Mouse (Mus musculus) bone marrow, adult 2 months (tissue): ENCODE data around the gene Jhy. TPM values are rescaled to one million over a fixed set of nuclear protein-coding genes. Genes with fewer than 3 reads are reported as not detected.

Experiments
- H3K27ac ChIP-seq: fragments of 200-500 bp; 2 replicates; pipeline ENCODE4 v1.5.1; 2012; ENCODE audit warnings: low read depth, mild to moderate bottlenecking, control low read depth, inconsistent platforms, low read length; ENCODE audit not compliant: control insufficient read depth, poor library complexity, insufficient read depth
- H3K4me1 ChIP-seq: fragments of 200-500 bp; 2 replicates; pipeline ENCODE4 v1.6.1; 2011; ENCODE audit warnings: low read length; ENCODE audit not compliant: control insufficient read depth, insufficient read depth
- H3K4me3 ChIP-seq: fragments of 200-500 bp; replicated peaks from 2 replicates; pipeline ENCODE3; 2011; ENCODE audit warnings: mild to moderate bottlenecking, low read depth, low read length, control low read depth; ENCODE audit not compliant: control insufficient read depth
- CTCF ChIP-seq: fragments of 200-500 bp; IDR thresholded peaks from 2 replicates; pipeline ENCODE4 v1.5.1; 2011; ENCODE audit warnings: low read length, control low read depth; ENCODE audit not compliant: control insufficient read depth, insufficient read depth
- POLR2A ChIP-seq: fragments of 200-500 bp; IDR thresholded peaks from 2 replicates; pipeline ENCODE4 v1.6.1; 2011; ENCODE audit warnings: low read depth, mild to moderate bottlenecking, control low read depth, low read length, borderline replicate concordance; ENCODE audit not compliant: control insufficient read depth
- whole genome bisulfite sequencing: fragments of 180-500 bp; shearing (Covaris S2); methylation state at CpG from one replicate; pipeline ENCODE4 v1.1.7; 2018; 5-methylcytosine and 5-hydroxymethylcytosine counted together
- polyA plus RNA-seq: library from polyadenylated mRNA; stranded (reverse); fragments of >200 nt; gene quantifications from 2 replicates; pipeline ENCODE4 v1.2.4, GENCODE M21; 2011; ENCODE audit warnings: low replicate concordance; ENCODE audit not compliant: missing spikeins, insufficient read depth, insufficient read length

The Jhy gene
- polyA plus RNA-seq, 1 experiment, result 0.82 TPM

DNA sequence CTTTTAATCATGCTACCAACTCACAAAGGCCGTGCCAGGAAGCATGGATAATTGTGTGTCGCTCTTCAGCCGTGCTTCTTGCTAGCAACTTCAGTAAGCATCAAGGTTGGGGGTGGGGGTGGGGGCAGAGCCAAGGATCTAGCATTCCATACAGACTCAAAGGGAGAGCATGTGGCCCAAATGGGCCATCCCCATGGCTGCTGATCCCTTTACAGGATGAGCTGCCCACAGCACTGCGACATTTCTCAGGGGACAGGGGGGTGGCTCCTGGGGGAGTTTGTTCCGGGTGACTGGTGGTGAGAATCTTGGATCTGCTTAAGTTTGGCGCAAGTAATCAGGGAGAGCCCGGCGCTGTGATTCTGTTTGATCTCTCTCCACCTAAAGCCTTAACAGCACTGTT is 56.5 kb downstream of the Jhy start:
- H3K4me1 ChIP-seq, result no peaks in the 10 kb centered on the region
- H3K27ac ChIP-seq, result no peak overlapping the region
- H3K4me3 ChIP-seq, result no peak overlapping the region
- 56% methylated on average over 8 of the region's 8 CpGs for WGBS
- TF ChIP-seq POLR2A (no peak), CTCF (no peak)

DNA sequence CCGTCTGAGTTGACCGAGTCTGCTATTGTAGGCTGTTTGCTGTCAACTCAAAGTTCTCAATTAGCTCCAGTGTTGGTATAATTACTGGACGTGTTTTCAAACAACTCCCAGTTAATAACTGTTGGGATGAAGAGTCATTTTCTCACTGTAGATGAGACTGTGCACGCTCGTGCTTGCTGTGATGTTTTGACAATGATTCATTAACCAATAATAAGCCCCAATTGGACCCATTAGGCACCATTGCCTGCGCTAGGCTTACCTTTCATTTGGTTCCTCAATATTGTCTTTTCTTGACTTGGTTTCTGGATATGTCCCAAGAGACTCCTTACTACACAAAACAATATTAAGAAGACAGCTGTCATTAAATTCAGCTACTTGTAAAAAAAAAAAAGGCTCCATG is 71.5 kb downstream of the Jhy start:
- Histone ChIP-seq H3K4me1 (no peaks in the 10 kb centered on the region), H3K4me3 (no peak overlapping the region), H3K27ac (no peak overlapping the region)
- WGBS, result 79% methylated on average over 6 of the region's 6 CpGs
- TF ChIP-seq POLR2A, result no peak
- no peak for TF ChIP-seq CTCF

DNA sequence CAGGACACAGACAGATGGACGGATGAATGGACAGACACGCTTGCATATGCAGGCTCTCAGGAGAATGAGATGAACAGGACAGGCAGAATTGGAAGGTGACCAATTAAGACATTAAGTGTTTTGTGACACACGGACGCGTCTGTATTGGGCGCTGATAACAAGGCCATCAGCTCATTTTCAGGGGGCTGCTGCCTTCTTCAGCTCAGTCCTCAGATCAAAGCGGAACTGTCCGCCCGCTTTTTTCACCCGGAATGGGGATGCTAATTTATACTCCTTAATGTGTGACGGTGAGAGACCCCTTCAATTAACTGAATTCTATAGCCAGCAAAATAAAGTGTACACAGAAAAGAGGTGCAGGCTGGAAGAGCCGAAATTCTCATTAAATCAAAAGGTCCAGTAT is 74.5 kb downstream of the Jhy start:
- WGBS, result 51% methylated on average over 12 of the region's 12 CpGs
- no peak for TF ChIP-seq POLR2A
- TF ChIP-seq CTCF, result no peak
- Histone ChIP-seq H3K27ac (no peak overlapping the region), H3K4me3 (no peak overlapping the region), H3K4me1 (no peaks in the 10 kb centered on the region)

DNA sequence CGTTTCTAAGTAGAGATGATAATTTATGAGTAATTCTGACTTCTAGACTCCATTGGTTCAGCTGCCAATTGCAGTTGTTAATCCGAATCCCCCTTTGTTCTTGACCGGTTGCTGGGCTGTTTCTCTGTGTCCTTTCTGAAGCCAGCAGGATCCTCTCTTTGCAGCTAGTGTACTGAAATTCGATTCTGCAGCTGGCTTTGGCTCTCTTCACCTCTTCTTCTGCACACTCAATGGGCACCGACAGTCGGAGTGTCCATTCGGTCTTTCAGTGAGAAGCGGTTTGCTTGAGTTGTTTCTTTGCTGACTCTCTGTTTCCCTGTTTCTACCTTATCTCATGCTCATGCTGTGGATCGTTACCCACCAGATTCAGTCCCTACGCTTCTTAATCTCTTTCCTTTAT is 78.2 kb downstream of the Jhy start:
- TF ChIP-seq POLR2A (no peak), CTCF (no peak)
- Histone ChIP-seq H3K4me3 (no peak overlapping the region), H3K4me1 (no peaks in the 10 kb centered on the region), H3K27ac (no peak overlapping the region)
- 57% methylated on average over 10 of the region's 10 CpGs for WGBS

DNA sequence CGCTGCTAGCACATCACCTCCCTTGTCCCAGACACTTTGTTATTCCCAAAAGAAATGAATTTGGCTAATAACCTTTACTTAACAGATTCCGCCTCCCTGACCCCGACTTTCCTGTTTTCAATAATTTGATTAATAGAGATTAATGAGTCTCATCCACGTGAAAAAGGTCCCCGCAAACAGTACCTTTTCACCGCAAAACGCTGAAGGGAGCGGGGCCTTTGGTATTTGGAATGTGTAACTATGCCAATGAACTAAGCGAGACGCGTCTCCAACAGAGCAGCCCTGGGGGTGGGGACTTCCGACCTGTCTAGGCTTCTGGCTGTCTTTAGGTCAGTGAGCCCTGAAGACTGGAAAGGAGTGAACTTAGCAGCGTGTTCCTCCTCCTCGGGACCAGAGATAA is 84.9 kb downstream of the Jhy start:
- H3K4me1 ChIP-seq, result no peaks in the 10 kb centered on the region
- 9% methylated on average over 14 of the region's 14 CpGs for WGBS
- TF ChIP-seq CTCF (no peak), POLR2A (no peak)
- H3K27ac ChIP-seq, result no peak overlapping the region
- H3K4me3 ChIP-seq, result no peak overlapping the region

DNA sequence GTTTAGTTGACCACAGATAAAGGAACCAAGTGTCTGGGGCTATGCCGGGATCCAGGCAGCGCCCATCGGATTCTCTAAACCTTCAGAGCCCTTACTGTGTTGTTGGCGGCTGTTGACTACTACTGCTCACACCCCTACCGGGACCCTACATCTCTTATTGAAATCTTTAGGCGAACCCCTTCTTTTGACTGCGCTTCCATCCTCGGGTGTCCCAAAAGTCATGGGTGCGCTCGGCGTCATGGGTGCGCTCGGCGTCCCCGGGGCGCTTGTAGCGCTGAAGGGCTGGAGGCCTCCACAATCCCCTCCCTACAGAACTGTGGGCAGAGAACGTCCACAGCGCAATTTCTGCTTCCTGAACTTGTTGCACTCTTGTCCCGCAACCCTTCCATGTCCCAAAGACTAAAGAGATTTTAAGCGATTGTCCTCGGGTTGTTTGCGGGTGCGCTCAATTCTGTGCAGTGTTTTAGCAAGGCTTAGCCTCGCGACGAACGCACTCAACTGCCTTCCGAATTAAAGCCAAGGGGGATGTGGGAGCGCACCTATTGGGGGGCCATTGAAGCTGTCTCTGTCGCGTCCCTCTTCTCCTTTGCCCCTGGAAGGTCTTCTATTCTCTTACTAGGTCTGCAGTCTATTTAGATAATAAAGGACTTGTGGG is 85.5 kb downstream of the Jhy start:
- WGBS, result 5% methylated on average over 32 of the region's 32 CpGs
- H3K27ac ChIP-seq, result no peak overlapping the region
- TF ChIP-seq CTCF (no peak), POLR2A (no peak)
- no peaks in the 10 kb centered on the region for H3K4me1 ChIP-seq
- H3K4me3 ChIP-seq, result no peak overlapping the region

DNA sequence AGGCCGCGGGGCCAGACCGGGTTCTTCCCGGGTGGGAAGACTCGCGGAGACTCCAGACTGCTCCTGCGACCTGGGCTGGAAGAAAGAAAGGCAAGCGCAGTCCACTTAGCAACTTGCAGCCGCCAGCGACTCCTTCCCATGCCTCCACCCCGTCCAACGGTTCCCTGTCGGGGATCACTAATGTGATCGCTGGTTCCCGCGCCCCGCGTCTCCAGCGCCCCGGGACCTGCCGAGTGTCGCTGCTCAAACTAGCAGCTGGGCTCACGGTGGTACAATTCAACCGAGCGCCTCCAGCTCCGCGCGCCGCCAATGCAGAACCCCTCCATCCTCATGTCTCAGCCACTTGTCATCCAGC is 86.1 kb downstream of the Jhy start:
- no peak overlapping the region for H3K27ac ChIP-seq
- H3K4me3 ChIP-seq, result no peak overlapping the region
- TF ChIP-seq CTCF, result no peak
- TF ChIP-seq POLR2A, result no peak
- no peaks in the 10 kb centered on the region for H3K4me1 ChIP-seq
- 3% methylated on average over 29 of the region's 29 CpGs for WGBS

DNA sequence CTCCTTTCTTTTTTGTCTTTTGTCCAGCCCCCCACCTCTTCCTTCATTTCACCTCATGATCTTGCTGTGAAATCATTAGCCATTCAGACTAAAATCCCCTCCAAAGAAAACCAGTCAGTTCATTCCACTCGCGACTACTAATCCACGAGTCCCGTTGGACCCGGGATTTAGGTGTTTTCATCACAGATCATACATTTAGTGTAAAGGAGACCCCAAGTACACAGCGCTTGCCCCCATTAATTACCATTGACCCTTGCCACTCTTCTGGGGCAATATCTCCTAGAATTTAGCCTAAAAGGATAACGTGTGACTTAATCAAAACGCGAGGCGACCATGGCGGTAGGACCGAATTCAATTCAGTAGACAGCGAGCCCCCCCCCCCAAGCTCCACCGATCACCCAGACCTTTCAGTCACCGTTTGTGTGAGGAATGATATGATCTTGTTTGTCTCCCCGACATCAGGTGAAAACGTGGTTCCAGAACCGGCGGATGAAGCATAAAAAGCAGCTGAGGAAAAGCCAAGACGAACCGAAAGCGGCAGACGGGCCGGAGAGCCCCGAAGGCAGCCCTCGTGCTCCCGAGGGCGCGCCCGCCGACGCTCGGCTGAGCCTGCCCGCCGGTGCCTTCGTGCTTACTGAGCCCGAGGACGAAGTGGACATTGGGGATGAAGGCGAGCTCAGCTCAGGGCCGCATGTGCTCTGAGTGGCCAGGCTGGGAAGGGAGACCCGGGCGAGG is 86.6 kb downstream of the Jhy start:
- TF ChIP-seq POLR2A (no peak), CTCF (no peak)
- H3K4me3 ChIP-seq, result no peak overlapping the region
- H3K4me1 ChIP-seq, result no peaks in the 10 kb centered on the region
- WGBS, result 4% methylated on average over 42 of the region's 42 CpGs
- H3K27ac ChIP-seq, result no peak overlapping the region
